Mouse (Mus musculus) lung, embryonic 14.5 days (tissue): ENCODE results near the gene Rasl11b. TPM values are rescaled to one million over a fixed set of nuclear protein-coding genes. Genes with fewer than 3 reads are reported as not detected.

Experiments used
- ATAC-seq: fragments of 200-750 bp; cut with Nextera tagmentation; 2 replicates; pipeline ENCODE4 v1.8.0; 2017; ENCODE audit warnings: mild to moderate bottlenecking, moderate TSS enrichment, moderate library complexity; ENCODE audit not compliant: insufficient read depth
- DNase-seq: peaks from one replicate; pipeline ENCODE4 v3.0.0-alpha.2; 2015
- H3K27ac ChIP-seq: fragments of 300-500 bp; sonication (generic); 2 replicates; pipeline ENCODE4 v1.5.1; 2014; ENCODE audit warnings: low read depth, mild to moderate bottlenecking, moderate library complexity
- H3K27me3 ChIP-seq: fragments of 300-500 bp; sonication (generic); 2 replicates; pipeline ENCODE4 v1.6.1; 2014; ENCODE audit warnings: low read length, control low read depth; ENCODE audit not compliant: insufficient read depth
- H3K36me3 ChIP-seq: fragments of 300-500 bp; sonication (generic); 2 replicates; pipeline ENCODE4 v1.6.1; 2014; ENCODE audit warnings: control low read depth; ENCODE audit not compliant: insufficient read depth
- H3K4me1 ChIP-seq: fragments of 300-500 bp; sonication (generic); 2 replicates; pipeline ENCODE4 v1.6.1; 2014; ENCODE audit warnings: antibody characterized with exemption, control low read depth; ENCODE audit not compliant: insufficient read depth
- H3K4me2 ChIP-seq: fragments of 300-500 bp; sonication (generic); 2 replicates; pipeline ENCODE4 v1.6.1; 2014; ENCODE audit warnings: mild to moderate bottlenecking
- H3K4me3 ChIP-seq: fragments of 300-500 bp; sonication (generic); 2 replicates; pipeline ENCODE4 v1.5.1; 2014; ENCODE audit warnings: low read depth, low read length
- H3K9ac ChIP-seq: fragments of 300-500 bp; sonication (generic); 2 replicates; pipeline ENCODE4 v1.6.1; 2014
- H3K9me3 ChIP-seq: fragments of 300-500 bp; sonication (generic); 2 replicates; pipeline ENCODE4 v1.6.1; 2016; ENCODE audit warnings: low read depth, low read length, control low read depth
- CTCF ChIP-seq: IDR thresholded peaks from 2 replicates; pipeline ENCODE4 v1.5.1; 2016; ENCODE audit warnings: antibody characterized with exemption, low read depth
- WGBS: fragments of 180-500 bp; shearing (Covaris S2); extraction: QIAGEN DNeasy Blood & Tissue Kit; methylation state at CpG from one replicate; pipeline ENCODE4 v1.1.7; 2014; 5-methylcytosine and 5-hydroxymethylcytosine counted together
- polyA plus RNA-seq: library from polyadenylated mRNA; unstranded; fragments of >200 nt; fragmentation: Nextera tagmentation; extraction: Ambion mirVana; gene quantifications from 2 replicates; pipeline ENCODE4 v1.2.1, GENCODE M21; 2014

Gene Rasl11b
- polyA plus RNA-seq, 1 experiment from 2014 or later = 90.2 TPM

DNA sequence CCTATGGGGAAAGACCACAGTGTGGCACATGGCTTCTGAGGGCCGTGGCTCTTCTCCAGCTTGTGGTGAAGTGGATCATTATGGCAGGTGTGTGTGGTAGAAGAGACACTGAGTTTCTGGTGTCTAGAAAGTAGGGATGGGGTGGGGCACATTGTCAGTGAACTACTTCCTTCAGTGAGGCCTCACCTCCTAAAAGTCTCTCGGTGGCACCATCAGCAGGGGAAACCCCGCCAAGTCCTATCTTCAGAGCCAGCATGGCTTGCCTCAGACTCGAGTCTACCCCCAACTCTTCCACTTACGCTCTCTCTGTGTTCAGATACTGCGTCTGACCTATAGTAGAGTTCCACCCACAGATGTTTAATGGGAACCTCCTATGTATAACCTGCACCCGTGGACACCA is 38.7 kb downstream of the Rasl11b start:
- H3K27ac ChIP-seq = no peak overlapping the region
- ATAC-seq = no peak
- H3K4me1 ChIP-seq = peaks cover 8% of the 10 kb centered on the region
- H3K4me3 ChIP-seq = no peak overlapping the region
- WGBS = 83% methylated on average over 7 of the region's 7 CpGs
- H3K36me3 ChIP-seq = no peaks in the 10 kb centered on the region
- DNase-seq = no peak
- no peak overlapping the region for H3K9ac ChIP-seq
- H3K9me3 ChIP-seq = no peaks in the 10 kb centered on the region
- no peak for TF ChIP-seq CTCF
- no peaks in the 10 kb centered on the region for H3K27me3 ChIP-seq
- H3K4me2 ChIP-seq = no peak overlapping the region

DNA sequence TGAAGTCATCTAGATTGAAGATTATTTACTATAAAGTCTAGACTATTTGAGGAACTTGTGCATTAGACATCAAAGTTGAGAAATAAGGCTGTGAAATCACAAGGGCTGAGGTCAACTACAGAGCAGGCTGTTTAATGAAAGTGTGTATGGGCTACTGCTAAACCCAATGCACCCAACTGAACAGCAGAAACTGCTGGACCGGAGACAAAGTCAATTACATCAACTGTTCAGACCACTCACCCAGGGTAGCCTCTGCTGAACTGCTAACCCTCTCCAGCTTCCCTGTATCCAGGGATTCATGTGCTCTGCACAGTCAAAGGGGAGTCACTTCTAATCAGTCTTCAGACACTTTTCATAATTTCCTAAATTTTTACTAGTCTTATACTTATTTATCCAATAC is 44.3 kb downstream of the Rasl11b start:
- no peak overlapping the region for H3K4me2 ChIP-seq
- no peak for DNase-seq
- H3K4me1 ChIP-seq = peaks cover 5% of the 10 kb centered on the region; the same call in 1 of the 2 replicates
- no peak overlapping the region for H3K9ac ChIP-seq
- H3K27ac ChIP-seq = no peak overlapping the region
- TF ChIP-seq CTCF = no peak
- H3K36me3 ChIP-seq = no peaks in the 10 kb centered on the region
- no peak for ATAC-seq
- WGBS = 64% methylated on average over 1 of the region's 1 CpGs
- H3K27me3 ChIP-seq = no peaks in the 10 kb centered on the region
- H3K9me3 ChIP-seq = no peaks in the 10 kb centered on the region
- H3K4me3 ChIP-seq = no peak overlapping the region

- Histone ChIP-seq H3K4me2 (no peak overlapping the region), H3K9me3 (no peaks in the 10 kb centered on the region), H3K4me3 (no peak overlapping the region), H3K27ac (peak overlapping the region; percentile 60), H3K36me3 (no peaks in the 10 kb centered on the region), H3K9ac (no peak overlapping the region), H3K4me1 (peaks cover 5% of the 10 kb centered on the region; the same call in 1 of the 2 replicates), H3K27me3 (no peaks in the 10 kb centered on the region)
- no peak for TF ChIP-seq CTCF
- WGBS = 48% methylated on average over 8 of the region's 8 CpGs
- ATAC-seq (peak; percentile 29; the same call in 1 of the 2 replicates), DNase-seq (no peak)
These were observed 45.2 kb downstream of the Rasl11b start for GRCm38 (mm10) chr5:74240298-74240697.

GRCm38 (mm10) chr5:74240926-74241680 is 46.0 kb downstream of the Rasl11b start:
- DNase-seq (peak; percentile 57), ATAC-seq (peak; percentile 89)
- Histone ChIP-seq H3K27ac (peak overlapping the region; percentile 60; the same call in 1 of the 2 replicates), H3K4me1 (peaks cover 5% of the 10 kb centered on the region; the same call in 1 of the 2 replicates), H3K27me3 (no peaks in the 10 kb centered on the region), H3K9me3 (no peaks in the 10 kb centered on the region), H3K9ac (no peak overlapping the region), H3K4me2 (no peak overlapping the region), H3K4me3 (no peak overlapping the region), H3K36me3 (no peaks in the 10 kb centered on the region)
- no peak for TF ChIP-seq CTCF
- WGBS = 44% methylated on average over 13 of the region's 13 CpGs

DNA sequence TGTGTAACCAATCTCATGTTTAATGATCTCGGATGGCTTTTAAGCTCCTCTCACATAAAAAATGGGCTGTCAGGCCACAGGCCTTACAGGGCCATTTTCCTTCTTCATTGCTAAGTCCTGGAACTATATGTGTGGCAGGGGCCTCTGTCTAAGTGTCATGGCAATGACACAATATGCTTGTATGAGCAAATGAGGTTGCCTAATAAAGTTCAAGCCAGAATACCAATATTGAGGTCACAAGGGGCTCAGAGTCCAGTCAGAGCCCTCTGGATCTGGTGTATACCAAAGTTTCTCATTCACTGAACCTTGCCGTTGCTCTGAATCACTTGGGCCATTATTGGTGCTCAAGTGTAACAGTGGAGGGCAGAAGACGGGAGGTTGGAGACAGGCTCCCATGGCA is 47.6 kb downstream of the Rasl11b start:
- H3K9me3 ChIP-seq = no peaks in the 10 kb centered on the region

GRCm38 (mm10) chr5:74244406-74245019 is 49.4 kb downstream of the Rasl11b start:
- H3K27me3 ChIP-seq = no peaks in the 10 kb centered on the region
- WGBS = 77% methylated on average over 14 of the region's 14 CpGs
- peaks cover 8% of the 10 kb centered on the region; the same call in 1 of the 2 replicates for H3K4me1 ChIP-seq
- no peak overlapping the region for H3K4me3 ChIP-seq
- H3K27ac ChIP-seq = no peak overlapping the region
- no peaks in the 10 kb centered on the region for H3K9me3 ChIP-seq
- no peak for DNase-seq
- H3K4me2 ChIP-seq = no peak overlapping the region
- no peaks in the 10 kb centered on the region for H3K36me3 ChIP-seq
- H3K9ac ChIP-seq = no peak overlapping the region
- no peak for ATAC-seq
- TF ChIP-seq CTCF = no peak

More for the DNA sequence above, 47.6 kb downstream of the Rasl11b start:
- Histone ChIP-seq H3K4me3 (no peak overlapping the region), H3K36me3 (no peaks in the 10 kb centered on the region), H3K9ac (no peak overlapping the region), H3K4me1 (peaks cover 8% of the 10 kb centered on the region; the same call in 1 of the 2 replicates), H3K27me3 (no peaks in the 10 kb centered on the region), H3K27ac (no peak overlapping the region), H3K4me2 (no peak overlapping the region)
- no peak for DNase-seq
- 42% methylated on average over 3 of the region's 3 CpGs for WGBS
- TF ChIP-seq CTCF = no peak
- ATAC-seq = no peak

- H3K4me2 ChIP-seq = no peak overlapping the region
- H3K27me3 ChIP-seq = no peaks in the 10 kb centered on the region
- no peaks in the 10 kb centered on the region for H3K9me3 ChIP-seq
- 82% methylated on average over 8 of the region's 8 CpGs for WGBS
- DNase-seq (no peak), ATAC-seq (no peak)
- no peak overlapping the region for H3K9ac ChIP-seq
- peaks cover 13% of the 10 kb centered on the region; the same call in 1 of the 2 replicates for H3K4me1 ChIP-seq
- H3K27ac ChIP-seq = no peak overlapping the region
- H3K4me3 ChIP-seq = no peak overlapping the region
- H3K36me3 ChIP-seq = no peaks in the 10 kb centered on the region
- no peak for TF ChIP-seq CTCF
These were observed 50.6 kb downstream of the Rasl11b start for GRCm38 (mm10) chr5:74245641-74246145.
